ENCODE assay signal across 11 mouse cellular contexts in genomic region chr6:94685611-94686010, GRCm38 (mm10). TPM values are rescaled to one million over a fixed set of nuclear protein-coding genes. Genes with fewer than 3 reads are reported as not detected.
DNase-seq lines count a peak whose midpoint lies in the region; ATAC-seq and TF ChIP-seq lines count a peak whose summit lies in the region.
"Had no signal": no experiment of that assay in that cellular context is flagged by ENCODE, and none has a peak within 500 bp of the region (broad histone marks: within the 10 kb centered on the region; RNA-seq: fewer than 3 reads in every experiment).

No protein-coding gene starts in this region.

- TF ChIP-seq CTCF in spleen, adult 2 months (IDR thresholded peaks at IDR 0.05; ENCODE audit: extremely low read depth, insufficient read depth, insufficient read length, insufficient replicate concordance) = no peak

- TF ChIP-seq POLR2A in spleen, adult 2 months (IDR thresholded peaks at IDR 0.05; ENCODE audit: low read depth, low read length) = no peak

- H3K4me3 ChIP-seq in heart, embryonic 15.5 days = no peak overlapping the region
- H3K4me3 ChIP-seq in spleen, adult 2 months (ENCODE audit: extremely low read depth, insufficient read depth, insufficient read length) = no peak overlapping the region
- no peak overlapping the region for H3K4me3 ChIP-seq in forebrain, embryonic 15.5 days
- H3K4me3 ChIP-seq: lung, embryonic 15.5 days had no signal

- no peak for DNase-seq in heart, adult 9 months (ENCODE audit: low spot score in 2 of 2)
- no peak for DNase-seq in spleen, adult 2 months (ENCODE audit: low read depth in 1 of 2, low spot score in 2 of 2)
- no peak for DNase-seq in spleen, postnatal 14 days (ENCODE audit: low spot score in 2 of 2)
- peak; percentile 38 for DNase-seq in telencephalon, adult 2 months (ENCODE audit: low read depth, low spot score)
- DNase-seq in MN1 (ENCODE audit: low spot score) = no peak
- no peak for DNase-seq in adrenal gland, adult 18-20 months (ENCODE audit: low spot score in 2 of 2)
- DNase-seq: adrenal gland, adult 2 months; right cerebral cortex, postnatal 25 days had no signal

- H3K4me1 ChIP-seq in heart, embryonic 15.5 days (replicated peaks) = peaks cover 71% of the 10 kb centered on the region
- peaks cover 8% of the 10 kb centered on the region; the same call in 1 of the 2 replicates for H3K4me1 ChIP-seq in spleen, adult 2 months (ENCODE audit: control insufficient read depth, insufficient read depth, insufficient read length)
- peaks cover 36% of the 10 kb centered on the region for H3K4me1 ChIP-seq in forebrain, embryonic 15.5 days

- no peaks in the 10 kb centered on the region for H3K36me3 ChIP-seq in heart, embryonic 15.5 days
- no peaks in the 10 kb centered on the region for H3K36me3 ChIP-seq in spleen, adult 2 months (ENCODE audit: control insufficient read depth, insufficient read depth, low read length)
- H3K36me3 ChIP-seq in forebrain, embryonic 15.5 days = no peaks in the 10 kb centered on the region
- H3K36me3 ChIP-seq: lung, embryonic 15.5 days had no signal

- H3K9me3 ChIP-seq in heart, embryonic 15.5 days (replicated peaks) = no peaks in the 10 kb centered on the region
- no peaks in the 10 kb centered on the region for H3K9me3 ChIP-seq in forebrain, embryonic 15.5 days
- H3K9me3 ChIP-seq: lung, embryonic 15.5 days had no signal

- H3K27me3 ChIP-seq in heart, embryonic 15.5 days = no peaks in the 10 kb centered on the region
- H3K27me3 ChIP-seq in spleen, adult 2 months (ENCODE audit: control insufficient read depth, insufficient read depth, low read length) = no peaks in the 10 kb centered on the region; the same call in 1 of the 2 replicates
- no peaks in the 10 kb centered on the region for H3K27me3 ChIP-seq in forebrain, embryonic 15.5 days
- H3K27me3 ChIP-seq: lung, embryonic 15.5 days had no signal

- H3K9ac ChIP-seq in heart, embryonic 15.5 days = no peak overlapping the region
- no peak overlapping the region for H3K9ac ChIP-seq in forebrain, embryonic 15.5 days (replicated peaks)
- H3K9ac ChIP-seq: lung, embryonic 15.5 days had no signal

- WGBS in heart, embryonic 15.5 days = 69% methylated on average over 6 of the region's 6 CpGs
- 77% methylated on average over 6 of the region's 6 CpGs for WGBS in spleen, adult 2 months
- WGBS in forebrain, embryonic 15.5 days = 50% methylated on average over 6 of the region's 6 CpGs

- H3K4me2 ChIP-seq in heart, embryonic 15.5 days = peak overlapping the region; percentile 42; the same call in 1 of the 2 replicates
- no peak overlapping the region for H3K4me2 ChIP-seq in forebrain, embryonic 15.5 days (replicated peaks)
- H3K4me2 ChIP-seq: lung, embryonic 15.5 days had no signal

- no peak for ATAC-seq in heart, embryonic 15.5 days (replicated peaks; ENCODE audit: insufficient number of reproducible peaks, insufficient read depth, low FRiP score, low read depth)
- ATAC-seq in forebrain, embryonic 15.5 days (replicated peaks) = peak; percentile 62; the same call in 1 of the 2 replicates

- H3K27ac ChIP-seq in heart, embryonic 15.5 days = peak overlapping the region; percentile 67
- H3K27ac ChIP-seq in spleen, adult 2 months (ENCODE audit: insufficient read depth, low read length) = 0 out of 2 replicates have a peak overlapping the region, but pooled peaks have one; percentile 34
- H3K27ac ChIP-seq in forebrain, embryonic 15.5 days (replicated peaks) = no peak overlapping the region
- H3K27ac ChIP-seq: lung, embryonic 15.5 days had no signal

RNA-seq across cellular contexts. Expression of gene Lrig1, which starts 14.3 kb away (rescaled TPM):
- 8.0 and 12.6 TPM in 2 replicates for polyA plus RNA-seq in heart, embryonic 15.5 days (2015; fragmentation: Nextera tagmentation; extraction: Ambion mirVana)
- polyA plus RNA-seq in spleen, adult 2 months (2012; rRNA removed) = 7.4 and 8.1 TPM in 2 replicates
- 7.4 and 9.8 TPM in 2 replicates for polyA plus RNA-seq in forebrain, embryonic 15.5 days (2015; fragmentation: Nextera tagmentation; extraction: Ambion mirVana)
- total RNA-seq in adrenal gland, adult 18-20 months (2021) = 10 to 100 TPM in 1 of 2 experiments, 1 to 10 TPM in 1; 9.6 to 14.1 TPM
